Mouse (Mus musculus) ES-Bruce4 (cell line): Measurements from ENCODE around the gene Cuzd1. TPM values are rescaled to one million over a fixed set of nuclear protein-coding genes. Genes with fewer than 3 reads are reported as not detected.

Source experiments
- H3K27ac ChIP-seq: 2 replicates; pipeline ENCODE4 v1.5.1; 2012; ENCODE audit warnings: low read length, inconsistent platforms; ENCODE audit not compliant: insufficient read depth
- H3K27me3 ChIP-seq: 2 replicates; pipeline ENCODE4 v1.6.1; 2012; ENCODE audit warnings: mild to moderate bottlenecking, low read length, inconsistent platforms; ENCODE audit not compliant: control insufficient read depth, poor library complexity, insufficient read depth, severe bottlenecking
- H3K36me3 ChIP-seq: 2 replicates; pipeline ENCODE4 v1.6.1; 2012; ENCODE audit warnings: inconsistent platforms, mild to moderate bottlenecking, low read length, moderate library complexity; ENCODE audit not compliant: control insufficient read depth, poor library complexity, insufficient read depth, severe bottlenecking
- H3K4me1 ChIP-seq: one replicate; pipeline ENCODE4 v1.8.1; 2011; ENCODE audit warnings: low read length; ENCODE audit not compliant: control insufficient read depth, insufficient read depth
- H3K4me3 ChIP-seq: 2 replicates; pipeline ENCODE4 v1.5.1; 2011; ENCODE audit warnings: low read depth, mild to moderate bottlenecking, low read length
- H3K9ac ChIP-seq: 2 replicates; pipeline ENCODE4 v1.6.1; 2012; ENCODE audit warnings: low read depth, mild to moderate bottlenecking, inconsistent platforms; ENCODE audit not compliant: poor library complexity, severe bottlenecking
- H3K9me3 ChIP-seq: replicated peaks from 2 replicates; pipeline ENCODE4 v1.6.1; 2012; ENCODE audit warnings: mild to moderate bottlenecking, low read length, inconsistent platforms; ENCODE audit not compliant: control insufficient read depth, poor library complexity, insufficient read depth, severe bottlenecking
- CTCF ChIP-seq: IDR thresholded peaks from one replicate; pipeline ENCODE4 v1.8.1; 2011; ENCODE audit warnings: low read depth, low read length
- EP300 ChIP-seq: IDR thresholded peaks from 2 replicates; pipeline ENCODE4 v1.6.1; 2011; ENCODE audit warnings: low read depth, low read length; ENCODE audit not compliant: insufficient read depth
- POLR2A ChIP-seq: IDR thresholded peaks from one replicate; pipeline ENCODE4 v1.8.1; 2011; ENCODE audit warnings: low read length; ENCODE audit not compliant: insufficient read depth
- polyA plus RNA-seq: library from polyadenylated mRNA; stranded (reverse); fragments of >200 nt; gene quantifications from 2 replicates; pipeline ENCODE4 v1.2.4, GENCODE M21; 2011; ENCODE audit warnings: low read depth; ENCODE audit not compliant: missing spikeins, insufficient read depth, insufficient read length

Gene Cuzd1
- polyA plus RNA-seq, 1 experiment = not detected

DNA sequence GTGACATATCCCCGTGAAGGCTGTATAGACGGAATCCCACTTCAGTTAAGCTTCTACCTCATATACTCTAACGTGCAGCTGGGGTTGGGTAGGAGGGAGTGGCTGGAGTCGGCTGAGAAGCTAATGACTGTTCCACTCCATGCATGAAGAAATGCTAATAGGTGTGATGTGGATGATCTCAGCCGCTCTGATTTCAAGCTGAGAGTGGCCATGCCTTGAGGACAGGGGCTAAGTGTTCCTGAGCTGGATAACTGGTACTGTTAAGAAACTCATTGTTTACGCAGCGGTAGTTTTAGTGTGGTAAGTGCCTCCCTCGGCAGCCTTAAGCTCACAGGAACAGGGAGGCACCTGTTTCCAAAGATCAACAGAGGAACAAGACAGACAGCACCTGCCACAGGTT lies 18.8 kb downstream of the Cuzd1 start:
- H3K27ac ChIP-seq = no peak overlapping the region
- no peak overlapping the region for H3K9ac ChIP-seq
- H3K9me3 ChIP-seq = no peaks in the 10 kb centered on the region
- no peaks in the 10 kb centered on the region for H3K4me1 ChIP-seq
- no peaks in the 10 kb centered on the region for H3K36me3 ChIP-seq
- TF ChIP-seq POLR2A = no peak
- no peak for TF ChIP-seq EP300
- TF ChIP-seq CTCF = no peak
- no peak overlapping the region for H3K4me3 ChIP-seq
- H3K27me3 ChIP-seq = no peaks in the 10 kb centered on the region

DNA sequence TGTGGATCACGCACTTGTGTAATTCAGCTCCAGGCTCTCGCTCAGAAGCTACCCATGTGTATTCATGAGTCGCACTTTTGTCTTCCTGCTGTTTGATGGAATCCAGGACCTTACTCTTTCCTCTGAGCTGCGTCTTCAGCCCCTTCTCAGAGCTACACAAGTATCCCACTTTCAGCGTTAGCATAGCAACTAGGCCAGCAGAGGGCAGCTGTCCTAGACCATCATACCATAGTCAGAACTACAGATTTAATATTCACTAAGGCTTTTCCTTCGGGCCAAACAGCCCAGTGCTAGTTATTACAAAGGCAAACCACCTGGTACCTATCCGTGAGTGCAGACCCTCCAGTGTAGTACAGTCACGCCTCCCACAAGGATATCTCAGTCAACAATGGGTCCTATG lies 24.9 kb downstream of the Cuzd1 start:
- Histone ChIP-seq H3K36me3 (no peaks in the 10 kb centered on the region), H3K9me3 (no peaks in the 10 kb centered on the region), H3K27ac (no peak overlapping the region), H3K4me1 (no peaks in the 10 kb centered on the region), H3K9ac (no peak overlapping the region), H3K27me3 (no peaks in the 10 kb centered on the region), H3K4me3 (no peak overlapping the region)
- no peak for TF ChIP-seq POLR2A
- no peak for TF ChIP-seq CTCF
- TF ChIP-seq EP300 = no peak

DNA sequence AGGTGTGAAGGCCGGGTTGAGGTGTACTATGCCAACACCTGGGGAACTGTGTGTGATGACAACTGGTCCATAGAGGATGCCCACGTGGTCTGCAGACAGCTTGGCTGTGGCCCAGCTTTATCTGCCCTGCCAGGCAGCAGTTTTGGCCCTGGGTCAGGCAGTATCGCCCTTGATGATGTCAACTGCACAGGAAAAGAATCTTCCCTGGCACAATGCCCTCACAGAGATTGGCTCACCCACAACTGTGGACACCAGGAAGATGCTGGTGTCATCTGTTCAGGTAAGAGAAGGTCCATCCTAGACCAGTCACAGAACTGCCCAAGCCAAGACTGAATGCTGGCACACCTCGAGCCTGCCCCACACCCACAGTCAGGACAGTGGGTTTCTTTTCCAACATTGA lies 56.2 kb downstream of the Cuzd1 start:
- no peaks in the 10 kb centered on the region for H3K4me1 ChIP-seq
- no peak for TF ChIP-seq POLR2A
- TF ChIP-seq EP300 = no peak
- TF ChIP-seq CTCF = no peak
- no peaks in the 10 kb centered on the region for H3K9me3 ChIP-seq
- H3K9ac ChIP-seq = no peak overlapping the region
- no peak overlapping the region for H3K27ac ChIP-seq
- H3K27me3 ChIP-seq = no peaks in the 10 kb centered on the region
- no peaks in the 10 kb centered on the region for H3K36me3 ChIP-seq
- no peak overlapping the region for H3K4me3 ChIP-seq

GRCm38 (mm10) chr7:131264251-131264650 lies 57.8 kb downstream of the Cuzd1 start:
- H3K4me1 ChIP-seq = no peaks in the 10 kb centered on the region
- H3K36me3 ChIP-seq = no peaks in the 10 kb centered on the region
- no peaks in the 10 kb centered on the region for H3K27me3 ChIP-seq
- no peaks in the 10 kb centered on the region for H3K9me3 ChIP-seq
- TF ChIP-seq EP300 = no peak
- no peak overlapping the region for H3K9ac ChIP-seq
- H3K27ac ChIP-seq = no peak overlapping the region
- no peak overlapping the region for H3K4me3 ChIP-seq

DNA sequence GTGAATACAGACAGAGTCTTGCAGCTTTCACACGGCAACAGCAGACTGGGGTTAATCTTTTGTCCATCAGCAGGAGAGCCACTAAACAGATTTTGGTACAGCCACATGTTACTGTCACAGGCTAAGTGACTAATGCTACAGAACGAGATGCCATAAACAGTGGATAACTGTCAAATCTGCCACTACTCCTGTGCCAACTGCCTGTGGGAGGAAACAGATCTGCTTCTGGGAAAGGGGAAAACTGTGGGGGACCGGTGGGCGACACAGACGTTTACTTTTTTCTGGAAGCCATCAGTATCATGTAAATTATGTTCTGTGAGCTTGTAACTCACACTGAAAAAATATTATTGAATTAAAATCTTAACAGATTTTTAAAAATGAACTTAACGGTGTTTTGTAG lies 61.1 kb downstream of the Cuzd1 start:
- TF ChIP-seq CTCF = no peak
- TF ChIP-seq EP300 = no peak
- TF ChIP-seq POLR2A = no peak
- no peaks in the 10 kb centered on the region for H3K36me3 ChIP-seq
- no peaks in the 10 kb centered on the region for H3K4me1 ChIP-seq
- no peaks in the 10 kb centered on the region for H3K9me3 ChIP-seq
- H3K27me3 ChIP-seq = no peaks in the 10 kb centered on the region
- H3K9ac ChIP-seq = no peak overlapping the region
- H3K4me3 ChIP-seq = no peak overlapping the region
- H3K27ac ChIP-seq = no peak overlapping the region

Other genes with a start within 250 kb of the Cuzd1 start
- not detected in 2 replicates for gene 4933402N03Rik, start 176.0 kb downstream of the Cuzd1 start, polyA plus RNA-seq
- gene 5430419D17Rik, start 147.9 kb downstream of the Cuzd1 start, polyA plus RNA-seq = not detected in 2 replicates
- 1.7 TPM in 1 of 2 replicates, not detected in the other for gene Fam24b, start 7.2 kb upstream of the Cuzd1 start, polyA plus RNA-seq
- not detected in 2 replicates for gene Fam24a, start 11.6 kb upstream of the Cuzd1 start, polyA plus RNA-seq
- gene 2310057M21Rik, start 40.5 kb upstream of the Cuzd1 start, polyA plus RNA-seq = 23.8 and 26.0 TPM in 2 replicates
- gene Pstk, start 48.8 kb upstream of the Cuzd1 start, polyA plus RNA-seq = 58.9 and 64.7 TPM in 2 replicates
- gene Ikzf5, start 88.2 kb upstream of the Cuzd1 start, polyA plus RNA-seq = 24.6 and 27.7 TPM in 2 replicates
- 34.1 and 38.3 TPM in 2 replicates for gene Acadsb, start 88.3 kb upstream of the Cuzd1 start, polyA plus RNA-seq
- gene Hmx3, start 220.6 kb upstream of the Cuzd1 start, polyA plus RNA-seq = not detected in 2 replicates
- gene Hmx2, start 226.5 kb upstream of the Cuzd1 start, polyA plus RNA-seq = 0.39 TPM in 1 of 2 replicates, not detected in the other
- 141 and 145 TPM in 2 replicates for gene Bub3, start 237.9 kb upstream of the Cuzd1 start, polyA plus RNA-seq